In genomic region chr2:45590980-45591379, GRCm38 (mm10) we compare ENCODE assay signal across 13 mouse cellular contexts.
"Had no signal": no experiment of that assay in that cellular context is flagged by ENCODE, and none has a peak within 500 bp of the region (broad histone marks: within the 10 kb centered on the region; RNA-seq: fewer than 3 reads in every experiment).

No protein-coding gene starts in this region.

- DNase-seq: liver, postnatal 0 days; lung, adult 2 months; lung, postnatal 14 days; lung, postnatal 4 days; midbrain, embryonic 14.5 days; right cerebral cortex, postnatal 25 days; right cerebral cortex, postnatal 4 days; spleen, adult 18-20 months; thymus, adult 2 months; thymus, postnatal 25 days; thymus, postnatal 4 days had no signal

- ATAC-seq: liver, postnatal 0 days; lung, postnatal 0 days; midbrain, embryonic 16.5 days had no signal
